Mouse (Mus musculus): ENCODE data around the gene Mxra7. TPM values are rescaled to one million over a fixed set of nuclear protein-coding genes. Genes with fewer than 3 reads are reported as not detected.

Gene Mxra7
- polyA plus RNA-seq, 1 experiment: 18.6 TPM

GRCm38 (mm10) chr11:116764946-116765345 is 62.9 kb downstream of the Mxra7 start:
- no peak for DNase-seq (ENCODE audit: low read depth in 1 of 2, low spot score in 2 of 2)
- 88% methylated on average over 2 of the region's 2 CpGs for WGBS
- Histone ChIP-seq H3K4me1 (ENCODE audit: control insufficient read depth, insufficient read depth, insufficient read length) (no peaks in the 10 kb centered on the region), H3K27me3 (ENCODE audit: control insufficient read depth, insufficient read depth, low read length) (no peaks in the 10 kb centered on the region), H3K36me3 (ENCODE audit: control insufficient read depth, insufficient read depth, low read length) (no peaks in the 10 kb centered on the region), H3K4me3 (ENCODE audit: extremely low read depth, insufficient read depth, insufficient read length) (no peak overlapping the region), H3K27ac (ENCODE audit: insufficient read depth, low read length) (no peak overlapping the region)
- TF ChIP-seq CTCF (IDR thresholded peaks at IDR 0.05; ENCODE audit: extremely low read depth, insufficient read depth, insufficient read length, insufficient replicate concordance) (no peak), POLR2A (IDR thresholded peaks at IDR 0.05; ENCODE audit: low read depth, low read length) (no peak)

DNA sequence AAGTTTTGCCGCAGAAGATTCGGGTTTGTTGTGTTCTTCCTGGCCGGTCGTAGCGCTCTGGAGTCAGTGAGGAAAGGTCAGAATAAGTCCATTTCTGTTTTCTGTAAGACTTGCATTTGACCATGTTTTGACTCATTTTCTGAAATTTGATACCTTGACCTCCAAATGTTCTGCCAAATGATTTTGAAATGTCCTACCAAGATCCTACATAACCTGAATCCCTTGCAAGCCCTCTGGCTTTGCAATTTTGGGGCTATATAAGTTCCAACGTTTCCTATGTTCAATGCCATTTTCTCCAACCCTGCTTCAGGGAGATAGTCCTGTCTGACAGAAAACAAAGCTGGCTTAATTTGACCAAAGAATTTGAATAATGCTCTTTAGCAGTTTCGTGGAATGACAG is 63.5 kb downstream of the Mxra7 start:
- DNase-seq (ENCODE audit: low read depth in 1 of 2, low spot score in 2 of 2): no peak
- Histone ChIP-seq H3K27me3 (ENCODE audit: control insufficient read depth, insufficient read depth, low read length) (no peaks in the 10 kb centered on the region), H3K27ac (ENCODE audit: insufficient read depth, low read length) (no peak overlapping the region), H3K36me3 (ENCODE audit: control insufficient read depth, insufficient read depth, low read length) (no peaks in the 10 kb centered on the region), H3K4me3 (ENCODE audit: extremely low read depth, insufficient read depth, insufficient read length) (no peak overlapping the region), H3K4me1 (ENCODE audit: control insufficient read depth, insufficient read depth, insufficient read length) (no peaks in the 10 kb centered on the region)
- 90% methylated on average over 7 of the region's 7 CpGs for WGBS
- TF ChIP-seq CTCF (IDR thresholded peaks at IDR 0.05; ENCODE audit: extremely low read depth, insufficient read depth, insufficient read length, insufficient replicate concordance) (no peak), POLR2A (IDR thresholded peaks at IDR 0.05; ENCODE audit: low read depth, low read length) (no peak)

DNA sequence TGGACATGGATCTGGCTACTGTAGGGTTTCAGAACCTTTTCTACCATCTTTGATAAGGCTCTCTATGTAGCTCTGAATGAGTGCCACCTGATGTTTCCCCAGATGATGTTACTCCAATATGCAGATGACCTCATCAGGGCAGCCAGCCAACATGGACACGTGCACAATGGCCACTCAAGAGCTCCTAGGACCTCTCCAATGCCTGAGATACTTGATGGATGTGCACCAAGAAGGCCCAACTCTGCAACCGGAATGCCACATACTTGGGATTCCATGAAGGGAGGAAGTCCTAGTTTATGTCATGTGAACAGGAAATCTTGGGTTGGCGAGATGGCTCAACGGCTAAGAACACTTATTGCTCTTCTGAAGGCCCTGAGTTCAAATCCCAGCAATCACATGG is 72.7 kb downstream of the Mxra7 start:
- TF ChIP-seq POLR2A (IDR thresholded peaks at IDR 0.05; ENCODE audit: low read depth, low read length) (no peak), CTCF (IDR thresholded peaks at IDR 0.05; ENCODE audit: extremely low read depth, insufficient read depth, insufficient read length, insufficient replicate concordance) (no peak)
- Histone ChIP-seq H3K4me3 (ENCODE audit: extremely low read depth, insufficient read depth, insufficient read length) (no peak overlapping the region), H3K27me3 (ENCODE audit: control insufficient read depth, insufficient read depth, low read length) (no peaks in the 10 kb centered on the region), H3K36me3 (ENCODE audit: control insufficient read depth, insufficient read depth, low read length) (no peaks in the 10 kb centered on the region), H3K27ac (ENCODE audit: insufficient read depth, low read length) (no peak overlapping the region), H3K4me1 (ENCODE audit: control insufficient read depth, insufficient read depth, insufficient read length) (no peaks in the 10 kb centered on the region)
- WGBS: 80% methylated on average over 4 of the region's 4 CpGs
- no peak for DNase-seq (ENCODE audit: low read depth in 1 of 2, low spot score in 2 of 2)

- H3K36me3 ChIP-seq (ENCODE audit: control insufficient read depth, insufficient read depth, low read length): no peaks in the 10 kb centered on the region
- H3K27ac ChIP-seq (ENCODE audit: insufficient read depth, low read length): no peak overlapping the region
- no peaks in the 10 kb centered on the region for H3K4me1 ChIP-seq (ENCODE audit: control insufficient read depth, insufficient read depth, insufficient read length)
- TF ChIP-seq CTCF (IDR thresholded peaks at IDR 0.05; ENCODE audit: extremely low read depth, insufficient read depth, insufficient read length, insufficient replicate concordance): no peak
- no peak for TF ChIP-seq POLR2A (IDR thresholded peaks at IDR 0.05; ENCODE audit: low read depth, low read length)
- no peak overlapping the region for H3K4me3 ChIP-seq (ENCODE audit: extremely low read depth, insufficient read depth, insufficient read length)
- 71% methylated on average over 5 of the region's 5 CpGs for WGBS
- no peak for DNase-seq (ENCODE audit: low read depth in 1 of 2, low spot score in 2 of 2)
- H3K27me3 ChIP-seq (ENCODE audit: control insufficient read depth, insufficient read depth, low read length): no peaks in the 10 kb centered on the region
These were observed 74.0 kb downstream of the Mxra7 start for GRCm38 (mm10) chr11:116753674-116754470.

Other genes starting within 250 kb of the Mxra7 start
- gene Ube2o, start 246.6 kb downstream of the Mxra7 start, polyA plus RNA-seq (2012; rRNA removed): 42.3 and 77.3 TPM in 2 replicates
- not detected in 2 replicates for gene Aanat, start 241.6 kb downstream of the Mxra7 start, polyA plus RNA-seq (2012; rRNA removed)
- gene Rhbdf2, start 201.0 kb downstream of the Mxra7 start, polyA plus RNA-seq (2012; rRNA removed): 84.5 and 91.2 TPM in 2 replicates
- 0.35 and 0.72 TPM in 2 replicates for gene Prcd, start 174.5 kb downstream of the Mxra7 start, polyA plus RNA-seq (2012; rRNA removed)
- gene Cygb, start 173.7 kb downstream of the Mxra7 start, polyA plus RNA-seq (2012; rRNA removed): 10.0 and 14.2 TPM in 2 replicates
- gene St6galnac1, start 52.5 kb downstream of the Mxra7 start, polyA plus RNA-seq (2012; rRNA removed): 0.04 and 0.86 TPM in 2 replicates
- 30.9 and 35.7 TPM in 2 replicates for gene Mettl23, start 15.2 kb upstream of the Mxra7 start, polyA plus RNA-seq (2012; rRNA removed)
- gene Jmjd6, start 15.4 kb upstream of the Mxra7 start, polyA plus RNA-seq (2012; rRNA removed): 21.7 and 23.3 TPM in 2 replicates
- gene Mfsd11, start 24.4 kb upstream of the Mxra7 start, polyA plus RNA-seq (2012; rRNA removed): 14.2 and 15.7 TPM in 2 replicates
- gene Srsf2, start 25.0 kb upstream of the Mxra7 start, polyA plus RNA-seq (2012; rRNA removed): 546 and 923 TPM in 2 replicates
- gene Mgat5b, start 90.8 kb upstream of the Mxra7 start, polyA plus RNA-seq (2012; rRNA removed): not detected in 2 replicates

Measured in spleen, adult 2 months (tissue).